Mouse (Mus musculus): ENCODE data around the gene Pbx3.

- no peak for TF ChIP-seq CTCF (IDR thresholded peaks at IDR 0.05; ENCODE audit: borderline replicate concordance, control insufficient read depth, extremely low read depth, insufficient read depth, low read length, poor library complexity)
- TF ChIP-seq POLR2A (IDR thresholded peaks at IDR 0.05; ENCODE audit: control insufficient read depth, extremely low read depth, insufficient read depth, low read length, poor library complexity): no peak
Measured at GRCm38 (mm10) chr2:34235467-34236075, 137.4 kb downstream of the Pbx3 start.

All from thymus, adult 2 months (tissue).